Mouse (Mus musculus) hindbrain, embryonic 12.5 days (tissue): ENCODE measurements at regions not wholly inside any gene's neighbourhood (a gene's known extent, or its start where the extent isn't known, plus 50 kb on each side); places are given as distances from the start of the nearest gene placed in this dataset.

Experiments used
- ATAC-seq: fragments of 200-750 bp; cut with Nextera tagmentation; 2 replicates; pipeline ENCODE4 v1.8.0; 2017; ENCODE audit warnings: moderate TSS enrichment; ENCODE audit not compliant: low FRiP score
- H3K27ac ChIP-seq: fragments of 300-500 bp; sonication (generic); 2 replicates; pipeline ENCODE4 v1.5.1; 2016; ENCODE audit warnings: mild to moderate bottlenecking
- H3K27me3 ChIP-seq: fragments of 300-500 bp; sonication (generic); 2 replicates; pipeline ENCODE4 v1.6.1; 2016; ENCODE audit warnings: mild to moderate bottlenecking
- H3K36me3 ChIP-seq: fragments of 300-500 bp; sonication (generic); 2 replicates; pipeline ENCODE4 v1.6.1; 2016; ENCODE audit warnings: mild to moderate bottlenecking
- H3K4me1 ChIP-seq: fragments of 300-500 bp; sonication (generic); 2 replicates; pipeline ENCODE4 v1.6.1; 2016
- H3K4me2 ChIP-seq: fragments of 300-500 bp; sonication (generic); replicated peaks from 2 replicates; pipeline ENCODE4 v1.6.1; 2016; ENCODE audit warnings: mild to moderate bottlenecking
- H3K4me3 ChIP-seq: fragments of 300-500 bp; sonication (generic); 2 replicates; pipeline ENCODE4 v1.5.1; 2016; ENCODE audit warnings: mild to moderate bottlenecking
- H3K9ac ChIP-seq: fragments of 300-500 bp; sonication (generic); 2 replicates; pipeline ENCODE4 v1.6.1; 2016; ENCODE audit warnings: mild to moderate bottlenecking, moderate library complexity
- H3K9me3 ChIP-seq: fragments of 300-500 bp; sonication (generic); replicated peaks from 2 replicates; pipeline ENCODE4 v1.6.1; 2016; ENCODE audit warnings: mild to moderate bottlenecking
- WGBS: fragments of 180-500 bp; shearing (Covaris S2); methylation state at CpG from one replicate; pipeline ENCODE4 v1.1.7; 2016; 5-methylcytosine and 5-hydroxymethylcytosine counted together

GRCm38 (mm10) chr15:36691002-36691652, 316.4 kb downstream of the Zfp706 start:
- Histone ChIP-seq H3K36me3 (no peaks in the 10 kb centered on the region), H3K4me2 (peak overlapping the region; percentile 26), H3K4me3 (no peak overlapping the region), H3K4me1 (0 out of 2 replicates have a peak, but pooled peaks cover 8% of the 10 kb centered on the region), H3K9ac (no peak overlapping the region), H3K9me3 (no peaks in the 10 kb centered on the region), H3K27ac (no peak overlapping the region), H3K27me3 (no peaks in the 10 kb centered on the region)
- 61% methylated on average over 15 of the region's 15 CpGs for WGBS
- ATAC-seq: peak; percentile 55; the same call in 1 of the 2 replicates

- ATAC-seq: no peak
- no peaks in the 10 kb centered on the region for H3K9me3 ChIP-seq
- no peak overlapping the region for H3K4me3 ChIP-seq
- no peak overlapping the region for H3K27ac ChIP-seq
- H3K4me1 ChIP-seq: 0 out of 2 replicates have a peak, but pooled peaks cover 5% of the 10 kb centered on the region
- no peaks in the 10 kb centered on the region for H3K36me3 ChIP-seq
- no peaks in the 10 kb centered on the region for H3K27me3 ChIP-seq
- 84% methylated on average over 7 of the region's 7 CpGs for WGBS
- H3K4me2 ChIP-seq: no peak overlapping the region
- H3K9ac ChIP-seq: no peak overlapping the region
Measured at GRCm38 (mm10) chr15:36689881-36690280, 317.7 kb downstream of the Zfp706 start.

- Histone ChIP-seq H3K9ac (no peak overlapping the region), H3K4me3 (no peak overlapping the region), H3K27me3 (no peaks in the 10 kb centered on the region), H3K36me3 (no peaks in the 10 kb centered on the region), H3K4me1 (0 out of 2 replicates have a peak, but pooled peaks cover 5% of the 10 kb centered on the region), H3K4me2 (no peak overlapping the region), H3K9me3 (no peaks in the 10 kb centered on the region), H3K27ac (no peak overlapping the region)
- no peak for ATAC-seq
- 76% methylated on average over 3 of the region's 3 CpGs for WGBS
Measured at GRCm38 (mm10) chr15:36689301-36689700, 318.3 kb downstream of the Zfp706 start.

GRCm38 (mm10) chr15:36688051-36688754, 319.4 kb downstream of the Zfp706 start:
- Histone ChIP-seq H3K27me3 (no peaks in the 10 kb centered on the region), H3K4me2 (peak overlapping the region; percentile 29; the same call in 1 of the 2 replicates), H3K4me1 (0 out of 2 replicates have a peak, but pooled peaks cover 5% of the 10 kb centered on the region), H3K4me3 (no peak overlapping the region), H3K27ac (no peak overlapping the region), H3K9ac (no peak overlapping the region), H3K36me3 (no peaks in the 10 kb centered on the region), H3K9me3 (no peaks in the 10 kb centered on the region)
- WGBS: 14% methylated on average over 17 of the region's 17 CpGs
- ATAC-seq: no peak

GRCm38 (mm10) chr15:36684684-36685083, 322.9 kb downstream of the Zfp706 start:
- no peak overlapping the region for H3K9ac ChIP-seq
- 81% methylated on average over 7 of the region's 7 CpGs for WGBS
- H3K36me3 ChIP-seq: no peaks in the 10 kb centered on the region
- no peaks in the 10 kb centered on the region for H3K27me3 ChIP-seq
- H3K4me3 ChIP-seq: no peak overlapping the region
- no peak overlapping the region for H3K27ac ChIP-seq
- no peak for ATAC-seq
- H3K4me2 ChIP-seq: no peak overlapping the region
- no peaks in the 10 kb centered on the region for H3K9me3 ChIP-seq
- H3K4me1 ChIP-seq: 0 out of 2 replicates have a peak, but pooled peaks cover 5% of the 10 kb centered on the region

- no peak for ATAC-seq
- Histone ChIP-seq H3K4me3 (no peak overlapping the region), H3K9me3 (no peaks in the 10 kb centered on the region), H3K4me1 (0 out of 2 replicates have a peak, but pooled peaks cover 1% of the 10 kb centered on the region), H3K36me3 (no peaks in the 10 kb centered on the region), H3K9ac (no peak overlapping the region), H3K27me3 (no peaks in the 10 kb centered on the region), H3K27ac (no peak overlapping the region), H3K4me2 (no peak overlapping the region)
- 55% methylated on average over 6 of the region's 6 CpGs for WGBS
Measured at GRCm38 (mm10) chr15:36682832-36683231, 324.7 kb downstream of the Zfp706 start.

GRCm38 (mm10) chr15:36682159-36682558, 325.4 kb downstream of the Zfp706 start:
- Histone ChIP-seq H3K36me3 (no peaks in the 10 kb centered on the region), H3K4me2 (no peak overlapping the region), H3K27me3 (no peaks in the 10 kb centered on the region), H3K4me1 (no peaks in the 10 kb centered on the region), H3K27ac (no peak overlapping the region), H3K9ac (no peak overlapping the region), H3K4me3 (no peak overlapping the region), H3K9me3 (no peaks in the 10 kb centered on the region)
- 71% methylated on average over 5 of the region's 5 CpGs for WGBS
- ATAC-seq: no peak

GRCm38 (mm10) chr15:36680361-36681140, 327.0 kb downstream of the Zfp706 start:
- H3K9me3 ChIP-seq: no peaks in the 10 kb centered on the region
- no peaks in the 10 kb centered on the region for H3K27me3 ChIP-seq
- 81% methylated on average over 11 of the region's 11 CpGs for WGBS
- H3K4me1 ChIP-seq: no peaks in the 10 kb centered on the region
- ATAC-seq: no peak
- no peaks in the 10 kb centered on the region for H3K36me3 ChIP-seq
- no peak overlapping the region for H3K4me2 ChIP-seq
- no peak overlapping the region for H3K9ac ChIP-seq
- no peak overlapping the region for H3K4me3 ChIP-seq
- no peak overlapping the region for H3K27ac ChIP-seq

- no peak for ATAC-seq
- WGBS: 92% methylated on average over 13 of the region's 13 CpGs
- H3K27ac ChIP-seq: no peak overlapping the region
- no peaks in the 10 kb centered on the region for H3K4me1 ChIP-seq
- no peak overlapping the region for H3K4me3 ChIP-seq
- no peak overlapping the region for H3K4me2 ChIP-seq
- H3K36me3 ChIP-seq: no peaks in the 10 kb centered on the region
- no peaks in the 10 kb centered on the region for H3K27me3 ChIP-seq
- H3K9ac ChIP-seq: no peak overlapping the region
- no peaks in the 10 kb centered on the region for H3K9me3 ChIP-seq
Measured at GRCm38 (mm10) chr15:36679577-36679976, 328.0 kb downstream of the Zfp706 start.

- Histone ChIP-seq H3K9me3 (no peaks in the 10 kb centered on the region), H3K36me3 (no peaks in the 10 kb centered on the region), H3K9ac (0 out of 2 replicates have a peak overlapping the region, but pooled peaks have one; percentile 0), H3K4me1 (peaks cover 6% of the 10 kb centered on the region), H3K4me2 (0 out of 2 replicates have a peak overlapping the region, but pooled peaks have one; percentile 17), H3K27ac (no peak overlapping the region), H3K4me3 (no peak overlapping the region), H3K27me3 (no peaks in the 10 kb centered on the region)
- ATAC-seq: no peak
- WGBS: 25% methylated on average over 12 of the region's 12 CpGs
Measured at GRCm38 (mm10) chr15:36669748-36670147, 337.8 kb downstream of the Zfp706 start.

- Histone ChIP-seq H3K27ac (no peak overlapping the region), H3K9me3 (no peaks in the 10 kb centered on the region), H3K4me2 (no peak overlapping the region), H3K27me3 (no peaks in the 10 kb centered on the region), H3K36me3 (no peaks in the 10 kb centered on the region), H3K4me1 (peaks cover 6% of the 10 kb centered on the region), H3K4me3 (no peak overlapping the region), H3K9ac (no peak overlapping the region)
- WGBS: 68% methylated on average over 3 of the region's 3 CpGs
- ATAC-seq: no peak
Measured at GRCm38 (mm10) chr15:36666566-36666965, 341.0 kb downstream of the Zfp706 start.

GRCm38 (mm10) chr15:36664391-36664790, 343.2 kb downstream of the Zfp706 start:
- no peak overlapping the region for H3K9ac ChIP-seq
- no peaks in the 10 kb centered on the region for H3K27me3 ChIP-seq
- no peak for ATAC-seq
- no peak overlapping the region for H3K4me2 ChIP-seq
- WGBS: 75% methylated on average over 6 of the region's 6 CpGs
- no peaks in the 10 kb centered on the region for H3K9me3 ChIP-seq
- no peaks in the 10 kb centered on the region for H3K36me3 ChIP-seq
- H3K27ac ChIP-seq: no peak overlapping the region
- H3K4me3 ChIP-seq: no peak overlapping the region
- H3K4me1 ChIP-seq: no peaks in the 10 kb centered on the region
